Mouse (Mus musculus) C2C12 (cell line): ENCODE data around the gene Pbx1.

ENCODE experiments used
- CTCF ChIP-seq: IDR thresholded peaks from one replicate; pipeline ENCODE4 v1.5.1; 2011; ENCODE audit not compliant: control insufficient read depth, insufficient read depth, insufficient read length
- FOSL1 ChIP-seq: IDR thresholded peaks from one replicate; pipeline ENCODE4 v1.8.0; 2011; ENCODE audit warnings: mild to moderate bottlenecking, low read length; ENCODE audit not compliant: poor library complexity, insufficient read depth, severe bottlenecking
- MAX ChIP-seq: IDR thresholded peaks from one replicate; pipeline ENCODE4 v1.6.1; 2011; ENCODE audit warnings: mild to moderate bottlenecking, control low read depth
- MYOD1 ChIP-seq: IDR thresholded peaks from one replicate; pipeline ENCODE4 v1.6.1; 2011; ENCODE audit warnings: low read depth; ENCODE audit not compliant: control insufficient read depth, insufficient read length
- MYOG ChIP-seq: IDR thresholded peaks from one replicate; pipeline ENCODE4 v1.6.1; 2011; ENCODE audit not compliant: control insufficient read depth, insufficient read length; ENCODE audit errors: extremely low read depth
- USF1 ChIP-seq: IDR thresholded peaks from one replicate; pipeline ENCODE4 v1.6.1; 2011; ENCODE audit warnings: low read depth, mild to moderate bottlenecking, control low read depth, moderate library complexity

GRCm38 (mm10) chr1:168390748-168391147 is 41.3 kb downstream of the Pbx1 start:
- TF ChIP-seq CTCF (no peak), MYOG (no peak), MYOD1 (no peak), USF1 (no peak), FOSL1 (no peak), MAX (no peak)
